Mouse (Mus musculus) left cerebral cortex, postnatal 10 days (tissue): Measurements from ENCODE around the gene Ccdc183. TPM values are rescaled to one million over a fixed set of nuclear protein-coding genes. Genes with fewer than 3 reads are reported as not detected.

ENCODE experiments used
- DNase-seq, 2 experiments: peaks; one replicate each; pipeline ENCODE4 v3.0.0; 2021 to 2022; ENCODE audit warnings: low spot score in 2 of 2, mixed read lengths in 1 of 2; ENCODE audit errors: extremely low spot score in 1 of 2
- intact Hi-C: fragments of 180-260 bp; cut with DNase I; formaldehyde crosslinking; loops from one replicate; pipeline ENCODE4 v1.15.1; 2025
- total RNA-seq, 2 experiments: library from RNA; stranded (reverse); gene quantifications; 2 replicates each; pipeline ENCODE4 v1.2.3; 2021

Gene Ccdc183
- total RNA-seq = not detected

GRCm38 (mm10) chr2:25617578-25617977 is at the start of gene Ccdc183:
Gene Ccdc183 (minus strand): TSS chr2:25617678.
- DNase-seq = no peak
- intact Hi-C loops = no loop called here

GRCm38 (mm10) chr2:25666516-25666915 is 49.0 kb upstream of the Ccdc183 start:
- no peak for DNase-seq
- intact Hi-C loops = no loop called here

- no peak for DNase-seq
- intact Hi-C loops = no loop called here
These were observed 46.6 kb upstream of the Ccdc183 start for GRCm38 (mm10) chr2:25664125-25664524.

- intact Hi-C loops = no loop called here
- peak in 1 of 2 experiments; percentile 50 for DNase-seq
These were observed 46.0 kb upstream of the Ccdc183 start for GRCm38 (mm10) chr2:25663511-25663910.

GRCm38 (mm10) chr2:25661245-25661970 is 43.9 kb upstream of the Ccdc183 start:
- no peak for DNase-seq
- intact Hi-C loops = no loop called here

GRCm38 (mm10) chr2:25660279-25660678 is 42.8 kb upstream of the Ccdc183 start:
- intact Hi-C loops = no loop called here
- no peak for DNase-seq

GRCm38 (mm10) chr2:25657652-25658051 is 40.2 kb upstream of the Ccdc183 start, which contains the start of gene Lcn5:
Gene Lcn5 (plus strand): TSS chr2:25657952.
- intact Hi-C loops = no loop called here
- DNase-seq = no peak

- peak in 1 of 2 experiments; percentile 9 for DNase-seq
- intact Hi-C loops = no loop called here
These were observed 39.8 kb upstream of the Ccdc183 start for GRCm38 (mm10) chr2:25657246-25657645.

GRCm38 (mm10) chr2:25656691-25657090 is 39.2 kb upstream of the Ccdc183 start:
- intact Hi-C loops = no loop called here
- peak in 1 of 2 experiments; percentile 14 for DNase-seq

- intact Hi-C loops = no loop called here
- no peak for DNase-seq
These were observed 37.0 kb upstream of the Ccdc183 start for GRCm38 (mm10) chr2:25654502-25654901.

GRCm38 (mm10) chr2:25652902-25653301 is 35.4 kb upstream of the Ccdc183 start, which contains the start of gene Lcn8:
Gene Lcn8 (plus strand): TSS chr2:25653120.
- intact Hi-C loops = no loop called here
- no peak for DNase-seq

GRCm38 (mm10) chr2:25639890-25640289 is 22.4 kb upstream of the Ccdc183 start:
- DNase-seq = peak; percentile 32 to 46
- intact Hi-C loops = no loop called here

- DNase-seq = no peak
- intact Hi-C loops = no loop called here
These were observed 16.6 kb upstream of the Ccdc183 start for GRCm38 (mm10) chr2:25634046-25634445.

GRCm38 (mm10) chr2:25633616-25634015 is 16.1 kb upstream of the Ccdc183 start:
- no peak for DNase-seq
- intact Hi-C loops = no loop called here

GRCm38 (mm10) chr2:25628738-25629137 is 11.3 kb upstream of the Ccdc183 start:
- intact Hi-C loops = no loop called here

GRCm38 (mm10) chr2:25627811-25628210 is 10.3 kb upstream of the Ccdc183 start, which contains the start of gene Fcna:
Gene Fcna (minus strand): TSS chr2:25628030.
- intact Hi-C loops = no loop called here
- DNase-seq = no peak

More at GRCm38 (mm10) chr2:25628738-25629137, 11.3 kb upstream of the Ccdc183 start:
- DNase-seq = no peak

- intact Hi-C loops = no loop called here
- DNase-seq = no peak
These were observed 8.5 kb upstream of the Ccdc183 start for GRCm38 (mm10) chr2:25625986-25626385.

- DNase-seq = peak; percentile 83 to 94
- intact Hi-C loops = no loop called here
These were observed 4.0 kb upstream of the Ccdc183 start, which contains the start of gene Tmem141 for GRCm38 (mm10) chr2:25621229-25622200. Gene Tmem141 (minus strand): TSS chr2:25622005.

- intact Hi-C loops = no loop called here
These were observed 3.4 kb upstream of the Ccdc183 start for GRCm38 (mm10) chr2:25620852-25621228.

More at GRCm38 (mm10) chr2:25620852-25621228, 3.4 kb upstream of the Ccdc183 start:
- no peak for DNase-seq
